Mouse (Mus musculus): ENCODE data around the gene Kit.

Kit gene

DNA sequence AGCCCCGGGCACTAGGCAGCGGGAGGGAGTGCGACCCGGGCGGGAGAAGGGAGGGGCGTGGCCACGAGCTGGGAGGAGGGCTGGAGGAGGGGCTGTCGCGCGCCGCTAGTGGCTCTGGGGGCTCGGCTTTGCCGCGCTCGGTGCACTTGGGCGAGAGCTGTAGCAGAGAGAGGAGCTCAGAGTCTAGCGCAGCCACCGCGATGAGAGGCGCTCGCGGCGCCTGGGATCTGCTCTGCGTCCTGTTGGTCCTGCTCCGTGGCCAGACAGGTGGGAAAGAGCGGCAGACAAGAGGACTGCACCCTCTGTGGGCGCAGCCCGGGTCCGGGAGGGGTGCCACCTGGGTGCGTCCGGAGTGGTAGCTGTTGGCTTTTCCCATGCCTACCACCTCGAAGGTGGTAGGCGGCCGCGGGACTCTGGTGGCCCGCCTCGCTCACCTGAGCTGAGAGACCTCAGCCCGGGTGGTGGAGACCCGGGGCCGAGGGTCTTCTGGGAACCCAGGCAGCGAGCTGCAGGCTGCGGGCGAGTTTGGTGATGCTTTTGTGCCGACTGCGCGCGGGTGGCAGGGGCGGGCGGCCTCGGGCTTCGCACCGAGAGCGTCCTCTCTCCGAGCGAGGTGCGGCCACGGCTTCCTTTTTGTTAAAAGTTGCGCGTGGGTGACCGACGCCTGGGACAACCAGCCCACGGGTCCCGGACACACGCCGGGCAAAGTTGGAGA lies at the start of gene Kit:
Gene Kit (plus strand): TSS at position 65 of the 715 bp plus-strand sequence.
- DNase-seq, result peak; percentile 94

DNA sequence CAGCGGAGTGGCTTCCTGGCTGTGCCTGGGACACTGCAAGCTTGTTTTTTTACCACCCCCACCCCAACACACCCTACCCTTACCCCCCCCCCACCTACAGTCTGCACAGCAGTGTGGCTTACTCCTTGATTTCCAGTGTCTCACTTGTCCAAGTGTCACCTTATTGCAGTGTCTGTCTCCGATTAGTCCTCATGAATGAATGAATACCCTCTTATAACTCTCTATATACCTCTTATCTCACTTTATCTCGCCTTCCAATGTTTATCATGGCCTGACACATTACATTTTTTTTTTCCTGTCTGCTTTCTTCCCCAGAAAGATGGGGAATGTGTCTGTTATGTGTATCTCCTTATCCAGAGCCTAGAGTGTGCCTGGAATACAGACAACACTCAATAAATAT lies 38.6 kb upstream of the Kit start:
- no peak for DNase-seq

DNA sequence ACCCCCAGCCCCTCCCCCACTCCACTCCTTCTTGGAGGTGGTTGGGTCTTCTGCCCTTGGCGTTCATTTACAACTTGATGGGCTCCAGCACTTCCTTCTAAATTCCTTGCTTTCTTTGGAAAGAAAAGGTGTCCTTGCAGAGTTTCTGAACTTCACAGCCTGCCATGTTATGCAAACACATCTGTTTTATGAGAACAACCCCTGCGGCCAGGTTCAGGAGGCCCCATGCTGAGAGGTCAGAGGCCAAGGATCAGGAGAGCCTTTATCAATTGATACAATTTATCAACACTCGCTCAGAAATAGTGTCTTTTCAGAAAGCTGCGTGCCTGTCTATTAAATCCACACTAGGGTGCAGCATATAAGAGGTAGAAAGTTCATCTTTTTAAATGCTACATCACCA lies 37.0 kb upstream of the Kit start:
- DNase-seq, result no peak

DNA sequence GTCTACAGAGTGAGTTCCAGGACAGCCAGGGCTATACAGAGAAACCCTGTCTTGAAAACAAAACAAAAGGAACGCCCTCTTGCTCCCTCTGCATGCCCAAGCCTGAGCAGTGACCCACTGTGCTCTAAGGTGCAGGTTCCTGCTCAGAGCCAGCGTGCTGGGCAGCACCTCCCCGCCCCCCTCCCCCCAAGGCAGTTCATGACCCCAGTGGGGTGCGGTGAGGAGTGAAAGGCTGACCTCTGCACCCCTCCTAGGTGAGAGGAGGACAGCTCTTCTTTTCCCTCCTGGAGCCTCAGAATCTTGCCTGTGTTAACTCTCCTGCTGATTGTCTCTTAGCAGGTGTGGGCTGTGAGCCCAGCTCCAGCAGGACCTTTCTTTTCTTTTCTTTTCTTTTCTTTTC lies 36.3 kb upstream of the Kit start:
- no peak for DNase-seq

DNA sequence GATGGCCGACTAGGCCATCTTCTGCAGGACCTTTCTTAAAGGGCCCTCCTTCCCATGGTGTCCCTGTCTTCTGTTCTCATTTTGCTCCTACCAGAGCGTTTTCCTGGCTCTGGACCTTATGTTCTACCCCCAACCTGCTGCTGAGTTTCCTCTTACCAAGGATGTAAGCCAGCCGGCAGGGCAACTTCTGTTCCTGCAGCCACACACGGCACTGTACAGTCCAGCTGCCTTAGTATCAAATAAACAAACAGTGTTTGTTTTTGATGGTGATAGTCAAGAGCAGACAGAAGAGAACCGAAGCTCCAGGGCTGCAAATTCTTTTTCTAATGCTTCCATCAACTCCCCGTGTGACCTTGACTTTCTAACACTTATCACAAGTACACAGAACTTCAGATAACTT lies 35.6 kb upstream of the Kit start:
- DNase-seq, result no peak

- DNase-seq, result no peak
Measured at GRCm38 (mm10) chr5:75543757-75544156, 31.0 kb upstream of the Kit start.

- DNase-seq, result no peak
Measured at GRCm38 (mm10) chr5:75544472-75545264, 30.0 kb upstream of the Kit start.

DNA sequence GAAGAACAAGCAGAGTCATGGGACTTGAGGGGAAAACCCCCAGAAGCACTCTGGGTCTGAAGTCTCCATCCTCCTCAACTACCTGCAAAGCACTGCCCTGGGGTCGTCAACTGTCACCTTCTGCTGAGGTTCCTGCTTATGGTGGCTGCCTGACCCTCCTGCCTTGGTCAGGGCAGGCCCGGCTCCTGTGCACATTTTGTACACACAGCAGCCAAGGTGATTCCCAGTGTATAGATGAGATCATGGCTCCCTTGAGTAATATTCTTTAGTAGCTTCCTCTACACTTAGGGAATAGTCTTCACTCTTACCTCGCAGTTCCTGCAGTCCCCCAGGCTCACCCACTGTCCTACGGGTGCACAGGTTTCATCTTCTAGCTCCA lies 29.5 kb upstream of the Kit start:
- no peak for DNase-seq

DNA sequence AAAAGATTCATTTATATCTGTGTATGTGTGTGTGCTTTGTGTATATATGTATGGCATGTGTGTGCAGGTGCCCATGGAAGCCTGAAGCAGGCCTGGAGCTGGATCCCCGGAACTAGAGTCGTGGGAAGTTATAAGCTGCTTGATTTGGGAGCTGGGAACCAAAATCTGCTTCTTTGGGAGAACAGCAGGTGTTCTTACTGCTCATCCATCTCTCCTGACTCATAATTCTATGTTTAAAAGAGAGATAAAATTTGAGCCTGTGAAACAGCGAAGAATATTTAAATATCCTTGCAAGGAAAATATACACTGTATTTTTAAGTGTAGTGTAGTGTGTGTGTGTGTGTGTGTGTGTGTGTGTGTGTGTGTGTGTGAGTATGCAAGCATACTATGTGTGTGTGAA lies 21.7 kb upstream of the Kit start:
- DNase-seq, result no peak

DNA sequence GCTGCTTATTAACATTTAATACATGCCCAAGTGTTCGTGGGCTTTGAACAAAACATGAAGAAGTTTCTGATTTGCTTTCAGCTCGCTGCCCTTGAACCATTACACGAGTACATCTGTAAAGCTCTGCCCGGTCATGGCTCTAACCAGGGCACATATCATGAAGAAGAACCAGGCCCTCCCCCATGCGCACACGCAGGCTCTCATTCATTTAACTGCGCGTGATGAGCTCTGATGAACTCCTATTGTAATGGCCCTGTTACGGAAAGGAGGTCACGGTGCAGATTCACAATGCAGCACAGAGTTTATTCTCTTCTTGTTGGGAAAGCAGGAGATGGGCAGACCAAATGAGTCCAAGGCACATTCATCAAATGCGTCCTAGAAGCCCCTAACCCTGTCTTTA lies 17.1 kb upstream of the Kit start:
- no peak for DNase-seq

DNA sequence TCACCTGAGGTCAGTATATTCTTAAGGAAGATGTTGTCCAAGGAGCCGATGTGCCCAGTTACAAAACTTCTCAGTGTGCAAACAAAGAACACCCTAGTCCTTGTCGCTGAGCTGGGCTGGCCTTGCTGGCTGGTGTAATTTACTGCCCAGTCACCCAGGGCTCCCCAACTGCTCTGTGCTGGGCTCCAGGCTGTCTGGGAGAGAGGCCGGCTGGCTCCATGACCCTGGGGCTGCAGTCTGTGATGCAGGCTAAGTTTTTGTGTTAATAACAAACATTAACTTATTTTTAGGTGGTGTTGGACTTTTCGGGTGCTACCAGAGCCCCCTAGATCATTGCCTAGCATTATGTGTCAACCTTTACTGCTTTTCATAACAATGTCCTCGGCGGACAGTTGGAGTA lies 15.4 kb upstream of the Kit start:
- DNase-seq, result peak; percentile 14

GRCm38 (mm10) chr5:75561231-75561630 lies 13.5 kb upstream of the Kit start:
- DNase-seq, result no peak

DNA sequence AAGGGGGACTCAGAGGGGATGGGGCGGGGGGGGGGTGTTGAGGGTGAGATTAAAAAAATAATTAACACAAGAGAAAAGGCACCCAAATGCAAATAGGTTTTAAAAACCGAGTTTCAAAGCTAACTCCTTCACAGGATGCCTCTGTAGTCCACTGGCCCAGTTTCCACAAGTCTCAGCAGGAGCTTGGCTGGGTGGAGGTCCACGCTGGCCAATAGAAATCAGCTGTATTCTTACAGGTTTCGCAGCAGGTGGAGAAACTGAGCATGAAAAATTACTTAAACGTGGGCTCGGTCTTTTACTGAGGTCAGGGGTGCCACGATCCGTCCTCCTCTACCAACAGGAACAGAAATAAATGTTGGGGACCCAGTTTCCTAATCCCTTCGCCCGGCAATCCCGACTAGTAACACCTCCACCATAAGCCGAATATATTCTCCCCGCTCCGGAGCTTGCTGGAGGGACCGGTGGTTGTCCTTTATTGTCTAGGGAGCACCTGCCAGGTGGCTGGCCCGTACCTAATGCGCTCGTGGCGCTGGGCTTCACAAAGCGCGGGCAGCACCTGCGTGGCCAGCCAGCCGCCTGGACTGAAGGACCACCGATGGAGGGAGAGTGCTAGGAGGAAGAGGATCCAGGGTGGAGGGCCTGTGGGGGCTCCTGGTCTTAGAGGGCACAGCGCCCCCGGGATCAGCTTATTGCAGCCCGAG lies 415 bp upstream of the Kit start:
- no peak for DNase-seq

- DNase-seq, result peak; percentile 89
Measured at GRCm38 (mm10) chr5:75575567-75576515, 1.1 kb downstream of the Kit start.

GRCm38 (mm10) chr5:75576741-75577140 lies 2.0 kb downstream of the Kit start:
- DNase-seq, result no peak

GRCm38 (mm10) chr5:75578141-75578540 lies 3.4 kb downstream of the Kit start:
- DNase-seq, result no peak

DNA sequence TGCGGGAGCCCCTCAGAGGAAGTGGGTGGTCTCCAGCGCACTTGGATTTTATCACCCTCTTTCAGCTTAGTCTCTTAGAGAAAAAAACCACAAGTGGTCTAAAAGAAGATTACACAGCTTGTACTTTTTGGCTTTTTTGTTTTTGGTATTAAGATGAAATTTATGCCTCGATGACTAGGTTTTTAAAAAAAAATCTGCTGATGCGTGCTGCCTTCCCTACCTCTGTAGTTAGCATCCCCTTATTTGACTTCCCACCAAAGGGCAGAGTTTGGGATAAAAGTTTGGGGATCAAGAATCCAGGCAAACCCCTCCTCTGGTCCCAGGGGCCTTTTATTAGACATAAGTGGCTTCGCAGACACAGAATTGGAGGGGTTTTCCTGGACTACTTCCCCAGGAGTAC lies 4.5 kb downstream of the Kit start:
- DNase-seq, result no peak

DNA sequence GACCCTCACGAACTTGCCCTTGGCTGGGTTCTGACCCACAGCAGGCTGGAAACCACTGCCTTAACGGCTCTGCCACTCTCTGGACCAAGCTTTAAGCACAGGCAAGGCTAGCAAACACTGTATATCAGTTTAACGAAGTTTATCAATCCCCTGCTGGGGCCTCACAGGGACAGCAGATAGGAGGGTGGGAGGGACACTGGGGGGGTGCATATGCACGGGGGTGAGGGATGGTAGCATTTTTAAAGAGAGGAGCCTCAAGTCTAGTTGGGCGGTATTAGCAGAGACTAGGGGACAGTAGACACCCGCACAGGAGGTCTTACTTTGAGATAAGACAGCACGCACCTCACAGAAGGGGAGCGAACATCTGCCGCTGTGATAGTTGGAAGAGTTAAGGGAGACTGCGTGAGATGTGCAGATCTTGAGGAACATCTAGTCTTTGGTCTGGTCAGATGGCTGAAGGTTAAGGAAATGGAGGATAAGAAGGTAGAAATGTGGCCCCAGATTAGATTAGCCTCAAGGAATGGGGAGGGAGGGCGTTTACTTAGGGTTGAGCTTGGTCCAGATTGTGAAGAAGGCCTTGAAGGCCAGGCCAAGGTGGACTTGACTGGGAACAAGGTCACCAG lies 5.0 kb downstream of the Kit start:
- DNase-seq, result no peak

DNA sequence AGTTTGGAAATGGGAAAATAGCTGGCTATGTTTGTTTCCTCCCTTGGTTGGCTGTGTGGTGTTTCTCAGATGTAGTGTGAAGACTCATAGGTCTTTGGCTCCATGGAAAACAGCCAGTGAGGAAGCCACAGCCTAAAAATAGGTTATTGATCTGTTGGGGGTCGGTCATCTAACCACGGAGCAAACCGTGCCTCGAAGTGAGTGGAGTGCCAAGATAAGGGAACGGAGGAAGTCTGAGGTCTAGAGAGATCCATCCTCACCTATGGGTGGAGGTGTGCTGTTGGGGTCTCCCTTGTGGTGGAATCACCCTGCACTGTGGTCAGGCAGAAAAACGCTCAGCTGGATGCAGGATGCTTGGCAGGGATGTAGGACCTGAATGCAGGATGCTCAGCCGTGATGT lies 7.2 kb downstream of the Kit start:
- DNase-seq, result no peak

GRCm38 (mm10) chr5:75587781-75588180 lies 13.1 kb downstream of the Kit start:
- DNase-seq, result no peak

DNA sequence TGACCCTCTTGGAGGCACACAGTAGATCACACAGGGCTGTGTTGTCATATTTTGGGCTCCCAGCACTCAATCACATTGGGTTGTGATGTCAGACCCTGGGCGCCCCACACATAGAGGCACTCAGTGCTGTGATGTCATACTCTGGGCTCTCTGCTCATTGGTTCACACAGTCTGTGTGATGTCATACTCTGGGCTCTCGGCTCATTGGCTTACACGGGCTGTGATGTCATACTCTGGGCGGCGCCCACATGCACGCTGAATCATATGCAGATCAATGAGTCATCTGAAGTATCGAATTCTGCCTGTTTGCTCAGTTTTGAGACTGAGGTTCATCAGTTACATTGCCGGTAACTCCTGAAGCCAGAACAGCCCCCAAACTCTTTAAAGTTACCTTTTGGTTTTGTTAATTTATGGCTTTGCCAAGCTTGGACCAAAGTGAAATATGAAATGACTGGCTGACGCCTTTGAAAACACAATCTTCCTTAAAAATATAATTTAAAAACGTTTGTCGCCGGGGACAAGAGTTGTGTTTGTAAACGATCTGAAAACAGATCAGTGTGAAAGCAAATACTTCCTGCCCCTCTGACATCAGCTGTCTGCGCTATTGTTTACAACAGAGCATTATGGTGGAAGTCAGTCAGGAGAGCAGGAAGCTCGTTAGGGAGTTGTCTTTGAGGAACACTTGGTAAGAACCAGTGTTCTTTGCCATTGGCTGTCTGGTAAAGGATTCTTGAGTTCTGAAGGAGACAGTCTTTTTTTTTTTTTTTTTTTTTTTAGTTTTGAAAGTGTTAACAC lies 15.0 kb downstream of the Kit start:
- DNase-seq, result no peak

Data from embryo, embryonic 11 days (tissue).